Mouse (Mus musculus) kidney, embryonic 15.5 days (tissue): ENCODE measurements around the gene Eif2s2. TPM values are rescaled to one million over a fixed set of nuclear protein-coding genes. Genes with fewer than 3 reads are reported as not detected.
A peak's percentile ranks its signal among the peaks of the same experiment; 100 is the strongest.
"Not testable (repeated sequence)": the region's sequence is repeated elsewhere in the genome, so short reads cannot be mapped to it uniquely, and the experiment has no call there.

Source experiments
- ATAC-seq: fragments of 200-750 bp; cut with Nextera tagmentation; replicated peaks from 2 replicates; pipeline ENCODE4 v1.8.0; 2017; ENCODE audit warnings: moderate TSS enrichment; ENCODE audit not compliant: low FRiP score
- H3K27ac ChIP-seq: fragments of 300-500 bp; sonication (generic); 2 replicates; pipeline ENCODE4 v1.5.1; 2015; ENCODE audit warnings: mild to moderate bottlenecking, inconsistent platforms
- H3K27me3 ChIP-seq: fragments of 300-500 bp; sonication (generic); 2 replicates; pipeline ENCODE4 v1.6.1; 2015; ENCODE audit warnings: inconsistent platforms
- H3K36me3 ChIP-seq: fragments of 300-500 bp; sonication (generic); 2 replicates; pipeline ENCODE4 v1.6.1; 2015; ENCODE audit warnings: inconsistent platforms
- H3K4me1 ChIP-seq: fragments of 300-500 bp; sonication (generic); 2 replicates; pipeline ENCODE4 v1.6.1; 2015; ENCODE audit warnings: inconsistent platforms
- H3K4me2 ChIP-seq: fragments of 300-500 bp; sonication (generic); 2 replicates; pipeline ENCODE4 v1.6.1; 2015; ENCODE audit warnings: moderate library complexity, mild to moderate bottlenecking, inconsistent platforms
- H3K4me3 ChIP-seq: fragments of 300-500 bp; sonication (generic); replicated peaks from 2 replicates; pipeline ENCODE4 v1.5.1; 2015; ENCODE audit warnings: mild to moderate bottlenecking, inconsistent platforms
- H3K9ac ChIP-seq: fragments of 300-500 bp; sonication (generic); 2 replicates; pipeline ENCODE4 v1.6.1; 2015; ENCODE audit warnings: mild to moderate bottlenecking, inconsistent platforms
- H3K9me3 ChIP-seq: fragments of 300-500 bp; sonication (generic); replicated peaks from 2 replicates; pipeline ENCODE4 v1.6.1; 2016; ENCODE audit warnings: inconsistent platforms
- WGBS: fragments of 180-500 bp; shearing (Covaris S2); methylation state at CpG from one replicate; pipeline ENCODE4 v1.1.7; 2015; ENCODE audit warnings: mixed read lengths; 5-methylcytosine and 5-hydroxymethylcytosine counted together
- polyA plus RNA-seq: library from polyadenylated mRNA; unstranded; fragments of >200 nt; fragmentation: Nextera tagmentation; extraction: Ambion mirVana; gene quantifications from 2 replicates; pipeline ENCODE4 v1.2.1, GENCODE M21; 2015

Gene Eif2s2
- polyA plus RNA-seq, 1 experiment from 2014 or later: 93.7 TPM

- Histone ChIP-seq H3K9me3 (no peaks in the 10 kb centered on the region), H3K27me3 (no peaks in the 10 kb centered on the region), H3K4me1 (no peaks in the 10 kb centered on the region), H3K9ac (no peak overlapping the region), H3K27ac (no peak overlapping the region), H3K4me2 (no peak overlapping the region), H3K4me3 (no peak overlapping the region), H3K36me3 (no peaks in the 10 kb centered on the region)
- no peak for ATAC-seq
- 78% methylated on average over 13 of the region's 13 CpGs for WGBS
These were observed 25.3 kb upstream of the Eif2s2 start for GRCm38 (mm10) chr2:154917866-154918641.

- no peak overlapping the region for H3K4me2 ChIP-seq
- 10% methylated on average over 2 of the region's 2 CpGs for WGBS
- no peaks in the 10 kb centered on the region for H3K36me3 ChIP-seq
- no peak overlapping the region for H3K9ac ChIP-seq
- no peaks in the 10 kb centered on the region for H3K4me1 ChIP-seq
- no peak overlapping the region for H3K4me3 ChIP-seq
- ATAC-seq: no peak
- no peaks in the 10 kb centered on the region for H3K27me3 ChIP-seq
- no peak overlapping the region for H3K27ac ChIP-seq
- H3K9me3 ChIP-seq: no peaks in the 10 kb centered on the region
These were observed 23.8 kb upstream of the Eif2s2 start for GRCm38 (mm10) chr2:154916547-154916946.

GRCm38 (mm10) chr2:154915922-154916541 is 23.3 kb upstream of the Eif2s2 start:
- Histone ChIP-seq H3K4me3 (no peak overlapping the region), H3K4me2 (no peak overlapping the region), H3K9ac (no peak overlapping the region), H3K27ac (no peak overlapping the region), H3K9me3 (no peaks in the 10 kb centered on the region), H3K36me3 (no peaks in the 10 kb centered on the region), H3K27me3 (no peaks in the 10 kb centered on the region), H3K4me1 (no peaks in the 10 kb centered on the region)
- no peak for ATAC-seq
- 83% methylated on average over 12 of the region's 12 CpGs for WGBS

GRCm38 (mm10) chr2:154909789-154910188 is 17.1 kb upstream of the Eif2s2 start:
- H3K4me1 ChIP-seq: no peaks in the 10 kb centered on the region
- 81% methylated on average over 6 of the region's 6 CpGs for WGBS
- no peak for ATAC-seq

GRCm38 (mm10) chr2:154908223-154908622 is 15.5 kb upstream of the Eif2s2 start:
- not testable (repeated sequence) for ATAC-seq, H3K27ac ChIP-seq, H3K9me3 ChIP-seq, H3K9ac ChIP-seq, H3K4me2 ChIP-seq, H3K27me3 ChIP-seq, H3K36me3 ChIP-seq, H3K4me1 ChIP-seq, H3K4me3 ChIP-seq
- WGBS: 55% methylated on average over 2 of the region's 2 CpGs

More at GRCm38 (mm10) chr2:154909789-154910188, 17.1 kb upstream of the Eif2s2 start:
- no peak overlapping the region for H3K9ac ChIP-seq
- H3K4me2 ChIP-seq: no peak overlapping the region
- H3K36me3 ChIP-seq: no peaks in the 10 kb centered on the region
- no peaks in the 10 kb centered on the region for H3K9me3 ChIP-seq
- H3K27ac ChIP-seq: no peak overlapping the region
- H3K27me3 ChIP-seq: no peaks in the 10 kb centered on the region
- H3K4me3 ChIP-seq: no peak overlapping the region

GRCm38 (mm10) chr2:154905796-154906195 is 13.1 kb upstream of the Eif2s2 start:
- no peaks in the 10 kb centered on the region for H3K36me3 ChIP-seq
- ATAC-seq: no peak
- H3K4me3 ChIP-seq: no peak overlapping the region
- H3K9ac ChIP-seq: no peak overlapping the region
- no peaks in the 10 kb centered on the region; the same call in 1 of the 2 replicates for H3K27me3 ChIP-seq
- 46% methylated on average over 2 of the region's 2 CpGs for WGBS
- H3K9me3 ChIP-seq: no peaks in the 10 kb centered on the region
- no peak overlapping the region for H3K4me2 ChIP-seq
- no peaks in the 10 kb centered on the region for H3K4me1 ChIP-seq
- no peak overlapping the region for H3K27ac ChIP-seq

GRCm38 (mm10) chr2:154902111-154902510 is 9.4 kb upstream of the Eif2s2 start:
- WGBS: 82% methylated on average over 3 of the region's 3 CpGs
- no peaks in the 10 kb centered on the region for H3K4me1 ChIP-seq
- H3K27me3 ChIP-seq: no peaks in the 10 kb centered on the region; the same call in 1 of the 2 replicates
- H3K9me3 ChIP-seq: no peaks in the 10 kb centered on the region
- H3K27ac ChIP-seq: no peak overlapping the region
- H3K9ac ChIP-seq: no peak overlapping the region
- ATAC-seq: no peak
- H3K4me3 ChIP-seq: no peak overlapping the region
- H3K4me2 ChIP-seq: no peak overlapping the region
- H3K36me3 ChIP-seq: no peaks in the 10 kb centered on the region

- H3K4me2 ChIP-seq, H3K27me3 ChIP-seq, H3K4me3 ChIP-seq, H3K36me3 ChIP-seq, H3K27ac ChIP-seq, H3K9ac ChIP-seq, ATAC-seq, H3K9me3 ChIP-seq, H3K4me1 ChIP-seq: not testable (repeated sequence)
- WGBS: 85% methylated on average over 4 of the region's 4 CpGs
These were observed 6.7 kb upstream of the Eif2s2 start for GRCm38 (mm10) chr2:154899412-154899811.

GRCm38 (mm10) chr2:154899004-154899403 is 6.3 kb upstream of the Eif2s2 start:
- H3K4me2 ChIP-seq, H3K27ac ChIP-seq, H3K36me3 ChIP-seq, H3K9me3 ChIP-seq, ATAC-seq, H3K4me1 ChIP-seq, H3K27me3 ChIP-seq, H3K9ac ChIP-seq, H3K4me3 ChIP-seq: not testable (repeated sequence)
- 90% methylated on average over 8 of the region's 8 CpGs for WGBS

- Histone ChIP-seq H3K4me1 (peaks cover 23% of the 10 kb centered on the region), H3K9me3 (no peaks in the 10 kb centered on the region), H3K27ac (no peak overlapping the region), H3K36me3 (no peaks in the 10 kb centered on the region), H3K4me2 (peak overlapping the region; percentile 72; the same call in 1 of the 2 replicates), H3K4me3 (peak overlapping the region; percentile 72), H3K9ac (no peak overlapping the region), H3K27me3 (no peaks in the 10 kb centered on the region)
- WGBS: 63% methylated on average over 4 of the region's 4 CpGs
- no peak for ATAC-seq
These were observed 813 bp upstream of the Eif2s2 start for GRCm38 (mm10) chr2:154893548-154893947.

- no peaks in the 10 kb centered on the region for H3K27me3 ChIP-seq
- peaks cover 23% of the 10 kb centered on the region for H3K4me1 ChIP-seq
- H3K9ac ChIP-seq: peak overlapping the region; percentile 73
- ATAC-seq: peak; percentile 35; the same call in 1 of the 2 replicates
- H3K9me3 ChIP-seq: no peaks in the 10 kb centered on the region
- peak overlapping the region; percentile 72 for H3K4me2 ChIP-seq
- H3K4me3 ChIP-seq: peak overlapping the region; percentile 72
- 10% methylated on average over 12 of the region's 12 CpGs for WGBS
- H3K36me3 ChIP-seq: peaks cover 4% of the 10 kb centered on the region
- no peak overlapping the region for H3K27ac ChIP-seq
These were observed 280 bp upstream of the Eif2s2 start for GRCm38 (mm10) chr2:154893045-154893385.

- Histone ChIP-seq H3K9ac (peak overlapping the region; percentile 73), H3K4me1 (peaks cover 23% of the 10 kb centered on the region), H3K9me3 (no peaks in the 10 kb centered on the region), H3K36me3 (peaks cover 14% of the 10 kb centered on the region), H3K4me3 (peak overlapping the region; percentile 72), H3K27me3 (no peaks in the 10 kb centered on the region), H3K4me2 (peak overlapping the region; percentile 72), H3K27ac (peak overlapping the region; percentile 91)
- no peak for ATAC-seq
- 13% methylated on average over 2 of the region's 2 CpGs for WGBS
These were observed 1.1 kb downstream of the Eif2s2 start for GRCm38 (mm10) chr2:154891585-154891984.
